In genomic region chr4:119417270-119417669, GRCm38 (mm10) we compare ENCODE assay signal across 36 mouse cellular contexts. TPM values are rescaled to one million over a fixed set of nuclear protein-coding genes. Genes with fewer than 3 reads are reported as not detected.
A peak's percentile ranks its signal among the peaks of the same experiment; 100 is the strongest.
DNase-seq lines count a peak whose midpoint lies in the region; ATAC-seq and TF ChIP-seq lines count a peak whose summit lies in the region.
"Had no signal": no experiment of that assay in that cellular context is flagged by ENCODE, and none has a peak within 500 bp of the region (broad histone marks: within the 10 kb centered on the region; RNA-seq: fewer than 3 reads in every experiment).

No protein-coding gene starts in this region.

- peak; percentile 57 to 80 for DNase-seq in adrenal gland, adult (ENCODE audit: inconsistent age in 2 of 2, low spot score in 1 of 2)
- no peak for DNase-seq in adrenal gland, postnatal 4 days (ENCODE audit: low spot score in 2 of 2)
- DNase-seq in heart, postnatal 10 days, result no peak
- DNase-seq in adrenal gland, postnatal 10 days, result peak; percentile 48
- no peak for DNase-seq in liver, postnatal 0 days
- DNase-seq in spleen, adult 12 weeks (ENCODE audit: low spot score), result no peak
- DNase-seq: cerebellum, adult 11 months; cerebellum, adult 9-10 months; embryo, embryonic 11 days; gastrocnemius, adult 2 months; heart, postnatal 14 days; kidney, adult 11 months; kidney, postnatal 25 days; lung, postnatal 36 days; right cerebral cortex, postnatal 25 days; spleen, adult 18-20 months; thymus, postnatal 14 days had no signal

- peak overlapping the region; percentile 10; the same call in 1 of the 2 replicates for H3K27ac ChIP-seq in heart, embryonic 15.5 days
- H3K27ac ChIP-seq in liver, postnatal 0 days (ENCODE audit: low read depth), result 0 out of 2 replicates have a peak overlapping the region, but pooled peaks have one; percentile 22
- H3K27ac ChIP-seq: embryonic facial prominence, embryonic 12.5 days; forebrain, embryonic 10.5 days; forebrain, embryonic 15.5 days; gastrocnemius, adult 2 months; heart, embryonic 10.5 days; hindbrain, embryonic 10.5 days; hindbrain, embryonic 15.5 days; kidney, embryonic 15.5 days; limb, embryonic 12.5 days; liver, embryonic 15.5 days had no signal

- no peak overlapping the region for H3K4me2 ChIP-seq in heart, embryonic 15.5 days
- no peak overlapping the region for H3K4me2 ChIP-seq in liver, postnatal 0 days (ENCODE audit: low read depth, low read length)
- H3K4me2 ChIP-seq: embryonic facial prominence, embryonic 12.5 days; forebrain, embryonic 15.5 days; hindbrain, embryonic 15.5 days; kidney, embryonic 15.5 days; limb, embryonic 12.5 days; midbrain, embryonic 11.5 days had no signal

- TF ChIP-seq EP300 in liver, postnatal 0 days (IDR thresholded peaks at IDR 0.05; ENCODE audit: low read depth), result no peak

- no peaks in the 10 kb centered on the region for H3K27me3 ChIP-seq in heart, embryonic 15.5 days
- H3K27me3 ChIP-seq in liver, postnatal 0 days (ENCODE audit: insufficient read depth, low read length), result peaks cover 16% of the 10 kb centered on the region
- H3K27me3 ChIP-seq: embryonic facial prominence, embryonic 12.5 days; forebrain, embryonic 15.5 days; hindbrain, embryonic 15.5 days; kidney, embryonic 15.5 days; limb, embryonic 12.5 days had no signal

- peaks cover 39% of the 10 kb centered on the region for H3K4me1 ChIP-seq in heart, embryonic 15.5 days (replicated peaks)
- peaks cover 23% of the 10 kb centered on the region for H3K4me1 ChIP-seq in liver, postnatal 0 days (ENCODE audit: insufficient read depth)

- H3K4me3 ChIP-seq in heart, embryonic 15.5 days, result no peak overlapping the region
- no peak overlapping the region for H3K4me3 ChIP-seq in liver, postnatal 0 days (ENCODE audit: low read depth, low read length)
- H3K4me3 ChIP-seq: embryonic facial prominence, embryonic 12.5 days; forebrain, embryonic 10.5 days; forebrain, embryonic 15.5 days; gastrocnemius, adult 2 months; heart, embryonic 10.5 days; hindbrain, embryonic 10.5 days; hindbrain, embryonic 15.5 days; kidney, embryonic 15.5 days; limb, embryonic 12.5 days; liver, embryonic 15.5 days had no signal

- 66% methylated on average over 3 of the region's 3 CpGs for WGBS in heart, embryonic 15.5 days
- WGBS in liver, postnatal 0 days (ENCODE audit: insufficient replicate concordance), result 52% methylated on average over 3 of the region's 3 CpGs

- intact Hi-C loops in heart, postnatal 10 days (cut with DNase I), result no loop called here

- no peak for TF ChIP-seq CTCF in liver, postnatal 0 days (IDR thresholded peaks at IDR 0.05; ENCODE audit: low read depth)

- H3K9me3 ChIP-seq in heart, embryonic 15.5 days (replicated peaks), result no peaks in the 10 kb centered on the region
- no peaks in the 10 kb centered on the region for H3K9me3 ChIP-seq in liver, postnatal 0 days (ENCODE audit: low read length)
- H3K9me3 ChIP-seq: embryonic facial prominence, embryonic 12.5 days; forebrain, embryonic 10.5 days; forebrain, embryonic 15.5 days; heart, embryonic 10.5 days; hindbrain, embryonic 10.5 days; hindbrain, embryonic 15.5 days; kidney, embryonic 15.5 days; limb, embryonic 12.5 days; liver, embryonic 15.5 days had no signal

- ATAC-seq in heart, embryonic 15.5 days (replicated peaks; ENCODE audit: insufficient number of reproducible peaks, insufficient read depth, low FRiP score, low read depth), result no peak
- no peak for ATAC-seq in liver, postnatal 0 days
- no peak for ATAC-seq in erythroid progenitor cell, adult 5-6 weeks (replicated peaks; ENCODE audit: low FRiP score, poor library complexity, severe bottlenecking)
- ATAC-seq: forebrain, embryonic 15.5 days; inflammation-experienced regulatory T-cells, adult 6 months; midbrain, embryonic 16.5 days had no signal

- H3K9ac ChIP-seq in heart, embryonic 15.5 days, result no peak overlapping the region
- no peak overlapping the region for H3K9ac ChIP-seq in liver, postnatal 0 days (replicated peaks)
- H3K9ac ChIP-seq: embryonic facial prominence, embryonic 12.5 days; forebrain, embryonic 15.5 days; hindbrain, embryonic 15.5 days; kidney, embryonic 15.5 days; limb, embryonic 12.5 days; liver, embryonic 15.5 days had no signal

- H3K36me3 ChIP-seq in heart, embryonic 15.5 days, result no peaks in the 10 kb centered on the region; the same call in 1 of the 2 replicates
- H3K36me3 ChIP-seq in liver, postnatal 0 days (replicated peaks; ENCODE audit: insufficient read depth, low read length), result no peaks in the 10 kb centered on the region; the same call in 1 of the 2 replicates
- H3K36me3 ChIP-seq: forebrain, embryonic 15.5 days; hindbrain, embryonic 15.5 days; liver, embryonic 15.5 days had no signal

RNA-seq across cellular contexts. Expression of gene Ccdc30, which starts 1.9 kb away (rescaled TPM):
- total RNA-seq in adrenal gland, postnatal 4 days (2021), result 10 to 100 TPM; 11.8 to 14.0 TPM
- polyA plus RNA-seq in heart, embryonic 15.5 days (2015; fragmentation: Nextera tagmentation; extraction: Ambion mirVana), result 2.7 and 3.2 TPM in 2 replicates
- under 1 TPM; 0.35 to 0.65 TPM for total RNA-seq in heart, postnatal 10 days (2021)
- total RNA-seq in adrenal gland, postnatal 10 days (2021), result 10 to 100 TPM in 1 of 2 experiments, 1 to 10 TPM in 1; 6.7 to 10.5 TPM
- polyA plus RNA-seq in liver, postnatal 0 days (2015; fragmentation: Nextera tagmentation; extraction: Ambion mirVana), result 2.4 and 2.9 TPM in 2 replicates
- not detected in 2 replicates for total RNA-seq in erythroid progenitor cell, adult 5-6 weeks (2015; ENCODE audit: low replicate concordance)
- not detected in 2 replicates for total RNA-seq in erythroid progenitor cell, adult 5-6 weeks (2017; ENCODE audit: low replicate concordance)
- total RNA-seq: gastrocnemius, adult 2 months; megakaryocyte, adult 5-6 weeks had no signal
- polyA plus RNA-seq: G1E had no signal

RNA-seq across cellular contexts. Expression of gene Ppcs, which starts 5.0 kb away (rescaled TPM):
- 10 to 100 TPM; 31.4 to 36.9 TPM for total RNA-seq in adrenal gland, postnatal 4 days (2021)
- polyA plus RNA-seq in heart, embryonic 15.5 days (2015; fragmentation: Nextera tagmentation; extraction: Ambion mirVana), result 27.0 and 28.8 TPM in 2 replicates
- 10 to 100 TPM in 1 of 2 experiments, 1 to 10 TPM in 1; 9.6 to 17.0 TPM for total RNA-seq in heart, postnatal 10 days (2021)
- total RNA-seq in adrenal gland, postnatal 10 days (2021), result 10 to 100 TPM; 28.8 to 33.2 TPM
- polyA plus RNA-seq in liver, postnatal 0 days (2015; fragmentation: Nextera tagmentation; extraction: Ambion mirVana), result 33.0 and 37.0 TPM in 2 replicates
- 10.9 and 23.4 TPM in 2 replicates for total RNA-seq in erythroid progenitor cell, adult 5-6 weeks (2015; ENCODE audit: low replicate concordance)
- 5.3 and 17.2 TPM in 2 replicates for total RNA-seq in erythroid progenitor cell, adult 5-6 weeks (2017; ENCODE audit: low replicate concordance)

RNA-seq across cellular contexts. Expression of gene Zmynd12, which starts 5.3 kb away (rescaled TPM):
- 1 to 10 TPM; 2.5 to 5.1 TPM for total RNA-seq in adrenal gland, postnatal 4 days (2021)
- polyA plus RNA-seq in heart, embryonic 15.5 days (2015; fragmentation: Nextera tagmentation; extraction: Ambion mirVana), result 0.15 and 0.28 TPM in 2 replicates
- total RNA-seq in heart, postnatal 10 days (2021), result not detected
- 1 to 10 TPM; 1.9 to 2.6 TPM for total RNA-seq in adrenal gland, postnatal 10 days (2021)
- polyA plus RNA-seq in liver, postnatal 0 days (2015; fragmentation: Nextera tagmentation; extraction: Ambion mirVana), result 1.3 TPM in 2 replicates
- 3.4 TPM in 1 of 2 replicates, not detected in the other for total RNA-seq in erythroid progenitor cell, adult 5-6 weeks (2015; ENCODE audit: low replicate concordance)
- not detected in 2 replicates for total RNA-seq in erythroid progenitor cell, adult 5-6 weeks (2017; ENCODE audit: low replicate concordance)
- total RNA-seq: gastrocnemius, adult 2 months; heart, postnatal 14 days; layer of hippocampus, postnatal 10 days; megakaryocyte, adult 5-6 weeks; neutrophil, adult 5-6 weeks had no signal
- polyA plus RNA-seq: inflammation-experienced regulatory T-cells, adult 6 months; midbrain, embryonic 11.5 days; neural tube, embryonic 11.5 days had no signal

Comparison
In these comparisons a context has a peak if more than half of its experiments do, and no peak if none do; other contexts are left out.
1. DNase-seq: peak in adrenal gland, adult (2 of 2) and adrenal gland, postnatal 10 days (single experiment); none in adrenal gland, postnatal 4 days (0 of 2), heart, postnatal 10 days (0 of 2), liver, postnatal 0 days (single experiment) and spleen, adult 12 weeks (single experiment).
2. RNA of gene Ccdc30, which starts 1.9 kb away (total RNA-seq): 11.8 to 14.0 TPM in adrenal gland, postnatal 4 days and 6.7 to 10.5 TPM in adrenal gland, postnatal 10 days; 0.35 to 0.65 TPM in heart, postnatal 10 days and not detected in erythroid progenitor cell, adult 5-6 weeks; every median in the first group is over 4 times any median in the second.